Mouse (Mus musculus): ENCODE measurements at regions not wholly inside any gene's neighbourhood (a gene's known extent, or its start where the extent isn't known, plus 50 kb on each side); places are given as distances from the start of the nearest gene placed in this dataset.

DNA sequence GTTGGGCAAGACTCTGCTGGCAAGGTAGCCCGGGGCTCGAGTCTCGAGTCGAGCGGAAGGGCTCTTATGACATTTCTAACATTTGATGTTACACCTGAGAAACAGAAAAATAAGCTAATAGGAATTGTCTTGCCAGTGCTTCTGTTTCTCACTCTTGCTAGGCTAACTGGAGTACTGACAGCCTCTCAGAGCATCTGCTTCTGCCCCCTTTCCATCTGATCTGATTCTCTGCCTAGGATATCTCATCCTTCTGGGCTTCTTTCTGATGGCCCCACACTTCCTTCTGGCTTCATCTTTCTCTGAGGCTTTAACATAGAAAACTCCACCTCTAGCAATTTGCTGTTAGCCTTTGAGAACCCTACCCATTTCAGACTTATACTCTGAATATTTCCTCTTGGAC is 95.0 kb upstream of the Arhgef9 start:
- H3K4me1 ChIP-seq, result no peaks in the 10 kb centered on the region
- no peak for DNase-seq (ENCODE audit: low spot score)
- no peaks in the 10 kb centered on the region for H3K36me3 ChIP-seq
- 98% methylated on average over 5 of the region's 5 CpGs for WGBS
- H3K9me3 ChIP-seq (replicated peaks), result no peaks in the 10 kb centered on the region
- no peaks in the 10 kb centered on the region for H3K27me3 ChIP-seq (ENCODE audit: low read depth, poor library complexity, severe bottlenecking)
- no peak overlapping the region for H3K4me3 ChIP-seq
- H3K27ac ChIP-seq, result no peak overlapping the region

DNA sequence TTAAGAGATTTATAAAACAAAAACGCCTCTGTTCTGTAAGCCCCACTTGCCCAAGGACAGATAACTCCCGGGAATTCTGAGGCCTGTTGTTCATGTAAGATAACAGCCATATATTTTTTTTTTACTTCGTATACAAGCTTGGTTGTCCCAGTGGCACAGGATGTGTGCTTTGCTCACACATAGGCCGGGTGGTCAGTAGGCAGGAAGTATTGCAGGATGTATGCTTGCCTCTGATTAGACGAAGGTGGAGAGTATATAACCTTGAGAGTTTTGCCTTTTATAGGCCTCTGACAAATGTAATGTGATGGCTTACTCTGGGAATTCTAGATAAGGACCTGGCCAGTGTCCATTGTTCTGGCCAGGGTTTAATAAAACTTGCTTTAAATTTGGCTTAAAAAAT is 85.4 kb upstream of the Arhgef9 start:
- Histone ChIP-seq H3K9me3 (replicated peaks) (no peaks in the 10 kb centered on the region), H3K27me3 (ENCODE audit: low read depth, poor library complexity, severe bottlenecking) (no peaks in the 10 kb centered on the region), H3K4me1 (no peaks in the 10 kb centered on the region), H3K27ac (no peak overlapping the region), H3K4me3 (no peak overlapping the region), H3K36me3 (no peaks in the 10 kb centered on the region)
- 75% methylated on average over 5 of the region's 5 CpGs for WGBS
- no peak for DNase-seq (ENCODE audit: low spot score)

DNA sequence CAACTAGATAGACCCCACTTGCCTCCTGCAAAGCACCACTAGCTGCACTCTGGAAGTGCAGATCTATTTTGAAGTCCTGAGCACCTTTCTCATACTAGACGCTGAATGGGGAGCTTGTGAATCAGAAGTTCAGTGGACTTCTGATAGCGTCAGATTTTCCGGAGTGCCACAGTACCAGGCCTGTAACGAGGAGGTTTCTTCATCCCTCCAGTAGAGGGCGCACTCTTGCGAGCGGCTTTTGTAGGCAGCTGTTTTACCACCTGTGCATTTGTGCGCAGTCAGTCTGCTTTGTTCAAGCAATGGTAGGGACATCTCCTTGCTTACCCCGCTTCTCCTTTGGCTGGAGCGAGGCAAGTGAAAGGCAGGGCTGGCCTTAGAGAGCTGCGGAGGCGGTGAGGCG is 56.9 kb upstream of the Arhgef9 start:
- Histone ChIP-seq H3K4me1 (no peaks in the 10 kb centered on the region), H3K9me3 (replicated peaks) (no peaks in the 10 kb centered on the region), H3K4me3 (no peak overlapping the region), H3K27ac (no peak overlapping the region), H3K27me3 (ENCODE audit: low read depth, poor library complexity, severe bottlenecking) (peaks cover 10% of the 10 kb centered on the region; the same call in 1 of the 2 replicates), H3K36me3 (no peaks in the 10 kb centered on the region)
- DNase-seq (ENCODE audit: low spot score), result peak; percentile 45
- WGBS, result 28% methylated on average over 13 of the region's 13 CpGs

Data from limb, embryonic 10.5 days (tissue).